Mouse (Mus musculus) hindbrain, embryonic 13.5 days (tissue): ENCODE measurements around the gene Rtl5. TPM values are rescaled to one million over a fixed set of nuclear protein-coding genes. Genes with fewer than 3 reads are reported as not detected.
A peak's percentile ranks its signal among the peaks of the same experiment; 100 is the strongest.
"Not testable (repeated sequence)": the region's sequence is repeated elsewhere in the genome, so short reads cannot be mapped to it uniquely, and the experiment has no call there.

Experiments
- ATAC-seq: fragments of 200-750 bp; cut with Nextera tagmentation; 2 replicates; pipeline ENCODE4 v1.8.0; 2017; ENCODE audit warnings: moderate TSS enrichment; ENCODE audit not compliant: low FRiP score
- H3K27ac ChIP-seq: fragments of 300-500 bp; sonication (generic); 2 replicates; pipeline ENCODE4 v1.5.1; 2015; ENCODE audit warnings: inconsistent platforms, mild to moderate bottlenecking, moderate library complexity
- H3K27me3 ChIP-seq: fragments of 300-500 bp; sonication (generic); 2 replicates; pipeline ENCODE4 v1.6.1; 2015; ENCODE audit warnings: mild to moderate bottlenecking, inconsistent platforms
- H3K36me3 ChIP-seq: fragments of 300-500 bp; sonication (generic); 2 replicates; pipeline ENCODE4 v1.6.1; 2015; ENCODE audit warnings: mild to moderate bottlenecking, inconsistent platforms
- H3K4me1 ChIP-seq: fragments of 300-500 bp; sonication (generic); replicated peaks from 2 replicates; pipeline ENCODE4 v1.6.1; 2015; ENCODE audit warnings: inconsistent platforms
- H3K4me2 ChIP-seq: fragments of 300-500 bp; sonication (generic); 2 replicates; pipeline ENCODE4 v1.6.1; 2015; ENCODE audit warnings: inconsistent platforms, mild to moderate bottlenecking, moderate library complexity
- H3K4me3 ChIP-seq: fragments of 300-500 bp; sonication (generic); 2 replicates; pipeline ENCODE4 v1.5.1; 2015; ENCODE audit warnings: mild to moderate bottlenecking, inconsistent platforms
- H3K9ac ChIP-seq: fragments of 300-500 bp; sonication (generic); 2 replicates; pipeline ENCODE4 v1.6.1; 2015; ENCODE audit warnings: mild to moderate bottlenecking, inconsistent platforms
- H3K9me3 ChIP-seq: fragments of 300-500 bp; sonication (generic); 2 replicates; pipeline ENCODE4 v1.6.1; 2016; ENCODE audit warnings: inconsistent platforms
- WGBS: fragments of 180-500 bp; shearing (Covaris S2); methylation state at CpG from one replicate; pipeline ENCODE4 v1.1.7; 2015; 5-methylcytosine and 5-hydroxymethylcytosine counted together
- polyA plus RNA-seq: library from polyadenylated mRNA; unstranded; fragments of >200 nt; fragmentation: Nextera tagmentation; extraction: Ambion mirVana; gene quantifications from 2 replicates; pipeline ENCODE4 v1.2.1, GENCODE M21; 2015

Gene Rtl5
- 4.7 and 7.1 TPM in 2 replicates for polyA plus RNA-seq

- peak; percentile 91 for ATAC-seq
- Histone ChIP-seq H3K36me3 (no peaks in the 10 kb centered on the region), H3K4me2 (peak within 1 kb of the TSS; percentile 65), H3K9me3 (no peaks in the 10 kb centered on the region), H3K27ac (peak within 1 kb of the TSS; percentile 86), H3K4me3 (peak within 1 kb of the TSS; percentile 55), H3K9ac (peak within 1 kb of the TSS; percentile 80), H3K4me1 (peaks cover 44% of the 10 kb centered on the region), H3K27me3 (0 out of 2 replicates have a peak, but pooled peaks cover 21% of the 10 kb centered on the region)
- WGBS: 23% methylated on average over 49 of the region's 61 CpGs
Measured at GRCm38 (mm10) chrX:102070591-102071471, at the start of gene Rtl5. Gene Rtl5, minus strand, starts transcription at chrX:102071304.

DNA sequence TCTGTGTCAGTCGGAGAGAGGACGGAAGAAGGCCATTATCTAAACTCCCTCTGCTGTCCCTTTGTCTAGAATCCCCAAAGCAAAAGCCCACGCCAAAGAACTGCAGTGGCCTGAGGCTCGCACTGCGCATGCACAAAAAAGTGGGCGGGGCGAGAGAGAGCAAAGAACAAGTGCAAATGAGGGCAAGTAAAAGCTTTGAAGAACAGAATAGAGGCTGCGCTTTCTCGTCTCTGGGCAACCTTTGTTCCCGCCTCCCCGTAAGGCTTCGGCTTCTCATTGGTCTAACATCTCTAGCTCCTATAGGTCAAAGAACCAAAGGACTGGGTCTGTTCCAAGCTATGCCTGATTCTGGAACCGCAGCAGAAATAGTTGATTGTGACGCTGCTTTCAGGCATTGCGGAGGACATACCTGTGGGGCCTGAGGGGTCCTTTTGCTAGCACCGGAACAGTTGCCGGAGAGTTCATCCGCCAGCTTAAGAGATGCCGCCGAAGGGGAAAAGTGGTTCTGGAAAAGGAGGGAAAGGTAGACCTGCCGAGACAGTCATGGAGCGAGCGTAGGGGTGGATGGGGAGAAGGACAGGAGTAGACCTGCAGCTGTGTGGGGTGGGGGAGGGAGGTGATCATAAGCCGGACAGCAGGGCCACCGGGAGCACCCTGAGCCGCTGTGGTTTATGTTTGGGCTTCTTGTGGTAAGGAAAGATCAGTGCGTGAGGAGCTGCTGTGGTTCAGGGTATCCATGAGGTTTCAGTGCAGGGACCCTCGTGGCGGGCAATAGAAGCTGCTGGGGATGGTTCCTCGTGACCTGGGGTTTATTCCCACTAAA is 48.1 kb upstream of the Rtl5 start, which contains the start of gene Pin4:
TSS of gene Pin4 (plus strand) at position 406 of the 823 bp plus-strand sequence.
- H3K4me2 ChIP-seq: peak within 1 kb of the TSS; percentile 62
- peaks cover 10% of the 10 kb centered on the region for H3K4me1 ChIP-seq
- 16% methylated on average over 30 of the region's 30 CpGs for WGBS
- ATAC-seq: peak; percentile 99
- H3K36me3 ChIP-seq: peaks cover 12% of the 10 kb centered on the region
- H3K27ac ChIP-seq: peak within 1 kb of the TSS; percentile 73
- H3K27me3 ChIP-seq: no peaks in the 10 kb centered on the region
- H3K9me3 ChIP-seq: no peaks in the 10 kb centered on the region
- H3K9ac ChIP-seq: peak within 1 kb of the TSS; percentile 73
- peak within 1 kb of the TSS; percentile 62 for H3K4me3 ChIP-seq

DNA sequence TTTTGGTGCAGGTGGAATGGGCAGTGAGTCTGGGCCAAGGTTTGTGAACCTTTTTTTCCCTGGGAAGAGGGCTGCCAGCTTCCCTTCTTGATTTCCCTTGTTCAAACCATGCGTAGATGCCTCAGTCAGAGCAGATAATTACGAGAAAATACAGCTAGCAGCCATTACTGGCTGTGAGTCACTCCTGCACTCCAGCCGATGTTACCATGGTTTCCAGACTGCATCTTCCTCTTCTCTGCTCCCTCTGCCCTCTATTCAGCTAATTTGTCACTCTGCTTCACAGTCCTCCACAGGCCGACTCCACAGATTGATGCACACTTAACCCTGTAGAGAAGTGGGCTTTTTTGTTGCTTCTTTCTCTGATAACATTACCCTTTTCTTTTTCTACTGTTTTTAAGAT is 44.6 kb upstream of the Rtl5 start:
- H3K9me3 ChIP-seq: no peaks in the 10 kb centered on the region
- peaks cover 10% of the 10 kb centered on the region for H3K4me1 ChIP-seq
- H3K36me3 ChIP-seq: no peaks in the 10 kb centered on the region
- no peak overlapping the region for H3K4me2 ChIP-seq
- H3K9ac ChIP-seq: no peak overlapping the region
- ATAC-seq: no peak
- no peak overlapping the region for H3K4me3 ChIP-seq
- peaks cover 5% of the 10 kb centered on the region; the same call in 1 of the 2 replicates for H3K27me3 ChIP-seq
- WGBS: 29% methylated on average over 4 of the region's 4 CpGs
- H3K27ac ChIP-seq: peak overlapping the region; percentile 83

DNA sequence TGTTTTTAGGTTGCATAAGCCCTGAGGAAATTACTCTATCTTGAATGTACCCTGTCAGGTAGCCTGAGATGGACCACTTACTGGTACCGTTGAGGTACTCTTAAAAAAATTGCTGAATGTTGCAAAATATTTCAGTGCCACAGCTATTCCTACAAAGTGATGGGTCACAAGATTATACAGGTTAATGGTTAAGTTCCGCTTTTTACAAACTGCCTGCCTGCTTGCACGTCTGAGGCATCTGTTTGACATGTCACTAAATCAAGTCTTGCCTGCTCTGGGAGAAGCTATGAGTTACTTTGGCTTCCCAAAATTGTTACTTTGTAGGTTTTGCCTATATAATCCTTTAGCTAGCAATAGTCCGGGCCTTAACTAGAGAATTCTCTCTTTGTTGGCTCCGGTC is 38.2 kb upstream of the Rtl5 start:
- 79% methylated on average over 5 of the region's 5 CpGs for WGBS
- peaks cover 10% of the 10 kb centered on the region; the same call in 1 of the 2 replicates for H3K27me3 ChIP-seq
- not testable (repeated sequence) for H3K4me3 ChIP-seq, H3K9me3 ChIP-seq, H3K36me3 ChIP-seq, H3K4me1 ChIP-seq, ATAC-seq, H3K27ac ChIP-seq, H3K9ac ChIP-seq, H3K4me2 ChIP-seq

DNA sequence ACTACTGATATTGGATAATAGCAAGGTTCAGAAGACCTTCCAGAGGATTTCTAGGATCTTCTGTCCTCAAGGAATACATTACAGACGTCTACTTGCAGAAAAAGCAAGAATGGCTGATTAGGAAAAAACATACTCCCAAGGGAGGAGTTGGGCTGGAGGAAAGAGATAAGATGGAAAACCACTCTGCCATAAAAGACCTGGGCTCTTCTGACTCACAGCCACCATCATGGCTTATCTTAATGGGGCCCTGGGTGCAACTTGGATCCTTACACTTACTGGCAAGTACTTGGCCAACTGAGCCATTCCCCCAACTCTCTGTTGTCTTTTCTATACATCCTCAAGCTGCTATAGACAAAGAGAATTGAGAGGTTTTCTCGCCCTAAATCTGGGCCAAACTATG is 32.7 kb upstream of the Rtl5 start:
- not testable (repeated sequence) for H3K4me1 ChIP-seq, H3K4me3 ChIP-seq, H3K27me3 ChIP-seq, H3K9ac ChIP-seq, H3K4me2 ChIP-seq, H3K27ac ChIP-seq, H3K9me3 ChIP-seq, H3K36me3 ChIP-seq, ATAC-seq
- 66% methylated on average over 2 of the region's 2 CpGs for WGBS

DNA sequence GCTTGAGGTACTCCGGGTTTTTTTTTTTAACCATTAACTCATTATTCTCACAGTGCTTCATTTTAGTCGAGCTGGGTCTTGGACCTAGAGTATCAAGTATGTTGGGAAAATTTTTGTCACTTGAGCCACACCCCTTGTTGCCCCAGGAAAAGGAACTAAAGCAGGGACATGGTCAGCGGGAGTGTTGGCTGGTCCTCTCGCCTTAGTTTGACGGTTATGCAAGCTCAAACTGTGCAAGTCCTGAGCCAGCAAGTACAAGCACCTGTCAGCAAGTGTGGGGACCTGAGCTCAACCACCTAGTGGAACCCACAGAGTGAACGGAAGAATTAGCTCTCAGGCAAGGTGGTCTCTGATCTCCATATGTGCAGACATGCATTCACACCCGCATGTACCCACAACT is 30.8 kb upstream of the Rtl5 start:
- Histone ChIP-seq H3K27ac (no peak overlapping the region), H3K4me1 (no peaks in the 10 kb centered on the region; the same call in 1 of the 2 replicates), H3K4me2 (no peak overlapping the region), H3K27me3 (no peaks in the 10 kb centered on the region), H3K9ac (no peak overlapping the region), H3K4me3 (no peak overlapping the region), H3K36me3 (no peaks in the 10 kb centered on the region), H3K9me3 (no peaks in the 10 kb centered on the region)
- ATAC-seq: no peak
- WGBS: 67% methylated on average over 7 of the region's 7 CpGs

DNA sequence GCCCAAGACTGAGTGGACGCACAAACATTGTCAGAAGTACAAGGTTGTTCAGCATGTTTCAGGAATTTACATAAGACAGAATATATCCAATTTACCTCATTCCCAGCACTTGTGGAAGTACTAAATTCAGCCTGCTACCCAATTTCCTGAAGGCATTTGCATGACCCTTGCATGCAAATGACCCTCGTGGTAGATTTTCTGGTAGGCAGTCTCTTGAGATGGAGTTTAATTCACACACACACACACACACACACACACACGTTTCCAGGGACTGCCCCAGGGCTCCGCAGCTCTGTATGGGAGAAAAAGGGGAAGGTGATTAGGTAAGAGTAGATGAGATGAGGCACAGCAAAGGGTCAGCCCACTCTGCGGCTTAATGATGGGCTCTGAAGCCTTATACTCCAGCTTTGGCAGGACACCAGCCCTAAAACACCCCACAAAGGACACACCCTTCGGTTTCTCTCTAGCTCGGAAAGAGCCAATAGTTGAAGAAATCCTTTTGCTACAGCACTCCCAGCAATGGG is 23.3 kb upstream of the Rtl5 start:
- H3K9ac ChIP-seq: no peak overlapping the region
- H3K27me3 ChIP-seq: 0 out of 2 replicates have a peak, but pooled peaks cover 5% of the 10 kb centered on the region
- no peak overlapping the region for H3K27ac ChIP-seq
- no peak overlapping the region for H3K4me2 ChIP-seq
- WGBS: 71% methylated on average over 7 of the region's 7 CpGs
- no peaks in the 10 kb centered on the region for H3K9me3 ChIP-seq
- H3K4me3 ChIP-seq: no peak overlapping the region
- H3K36me3 ChIP-seq: no peaks in the 10 kb centered on the region
- H3K4me1 ChIP-seq: no peaks in the 10 kb centered on the region
- ATAC-seq: no peak

- no peak overlapping the region for H3K27ac ChIP-seq
- no peak overlapping the region for H3K4me3 ChIP-seq
- no peaks in the 10 kb centered on the region for H3K36me3 ChIP-seq
- WGBS: 72% methylated on average over 3 of the region's 3 CpGs
- H3K9me3 ChIP-seq: no peaks in the 10 kb centered on the region
- 0 out of 2 replicates have a peak, but pooled peaks cover 5% of the 10 kb centered on the region for H3K27me3 ChIP-seq
- H3K9ac ChIP-seq: no peak overlapping the region
- ATAC-seq: no peak
- no peak overlapping the region for H3K4me2 ChIP-seq
- no peaks in the 10 kb centered on the region for H3K4me1 ChIP-seq
Measured at GRCm38 (mm10) chrX:102090605-102091004, 19.5 kb upstream of the Rtl5 start.

GRCm38 (mm10) chrX:102085798-102086443 is 14.8 kb upstream of the Rtl5 start:
- Histone ChIP-seq H3K27me3 (no peaks in the 10 kb centered on the region), H3K9me3 (no peaks in the 10 kb centered on the region), H3K9ac (no peak overlapping the region), H3K4me2 (no peak overlapping the region), H3K4me1 (peaks cover 24% of the 10 kb centered on the region), H3K27ac (no peak overlapping the region), H3K36me3 (no peaks in the 10 kb centered on the region), H3K4me3 (no peak overlapping the region)
- WGBS: 89% methylated on average over 8 of the region's 8 CpGs
- no peak for ATAC-seq

DNA sequence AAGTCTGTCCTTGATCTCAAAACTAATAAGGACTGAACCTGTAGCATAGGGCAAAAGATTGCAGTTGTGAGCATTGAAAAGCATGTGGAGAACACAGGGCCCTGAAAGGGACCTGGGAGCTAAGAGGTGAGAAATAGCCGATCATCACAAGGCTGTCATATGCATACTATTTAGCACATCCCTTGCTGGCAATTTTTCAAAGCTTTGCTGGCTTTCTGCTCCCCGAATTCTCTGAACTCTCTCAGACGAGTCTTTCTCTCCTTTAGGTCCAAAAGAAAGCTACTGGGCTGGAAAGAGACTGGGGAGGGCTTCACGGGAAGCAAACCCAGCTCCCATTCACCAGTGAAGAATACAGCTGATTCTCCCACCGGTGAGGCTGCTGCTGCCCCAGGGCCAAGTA is 11.2 kb upstream of the Rtl5 start:
- peak; percentile 15; the same call in 1 of the 2 replicates for ATAC-seq
- Histone ChIP-seq H3K27ac (peak overlapping the region; percentile 93), H3K4me1 (peaks cover 26% of the 10 kb centered on the region), H3K9me3 (no peaks in the 10 kb centered on the region), H3K36me3 (no peaks in the 10 kb centered on the region), H3K27me3 (peaks cover 6% of the 10 kb centered on the region; the same call in 1 of the 2 replicates), H3K4me2 (0 out of 2 replicates have a peak overlapping the region, but pooled peaks have one; percentile 8), H3K4me3 (no peak overlapping the region), H3K9ac (no peak overlapping the region)
- 32% methylated on average over 5 of the region's 5 CpGs for WGBS

DNA sequence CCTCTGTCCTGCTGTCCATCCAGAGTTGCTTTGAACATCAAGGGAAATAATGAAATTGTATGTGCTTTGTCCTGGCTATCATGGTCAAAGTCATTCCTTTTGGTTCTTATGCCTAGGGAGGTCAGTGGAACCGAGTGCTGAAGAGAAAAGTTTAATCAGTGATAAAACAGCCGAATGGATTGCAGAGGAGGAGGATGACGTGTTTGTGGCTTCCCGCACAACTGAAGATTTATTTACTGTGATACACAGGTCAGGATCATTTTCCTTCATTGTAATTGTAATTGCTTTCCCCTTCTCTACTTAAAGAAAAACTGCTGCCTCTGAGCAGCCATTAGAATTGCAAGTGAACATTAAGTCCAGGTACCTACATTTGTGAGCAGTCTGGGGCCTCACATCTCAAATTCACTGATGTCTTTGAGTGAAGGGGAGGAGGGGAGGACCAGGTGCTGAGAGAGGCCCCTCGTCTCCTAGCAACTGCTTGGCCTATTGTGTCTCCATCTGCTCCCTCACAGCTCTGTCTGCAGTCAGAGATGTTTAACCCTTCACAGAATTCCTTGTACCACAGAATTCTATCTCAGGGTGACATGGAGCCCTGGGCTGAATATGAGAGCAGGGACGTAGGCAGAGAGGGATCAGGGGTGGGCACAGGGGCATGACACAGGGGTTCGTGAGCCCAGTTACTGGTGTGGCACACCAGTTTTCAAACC is 10.6 kb upstream of the Rtl5 start:
- WGBS: 17% methylated on average over 7 of the region's 7 CpGs
- peak; percentile 93 for ATAC-seq
- no peaks in the 10 kb centered on the region for H3K36me3 ChIP-seq
- H3K4me2 ChIP-seq: 0 out of 2 replicates have a peak overlapping the region, but pooled peaks have one; percentile 8
- peaks cover 26% of the 10 kb centered on the region for H3K4me1 ChIP-seq
- no peaks in the 10 kb centered on the region for H3K9me3 ChIP-seq
- H3K27ac ChIP-seq: peak overlapping the region; percentile 93
- no peak overlapping the region for H3K9ac ChIP-seq
- peaks cover 6% of the 10 kb centered on the region; the same call in 1 of the 2 replicates for H3K27me3 ChIP-seq
- H3K4me3 ChIP-seq: no peak overlapping the region
